In the genomic region with DNA sequence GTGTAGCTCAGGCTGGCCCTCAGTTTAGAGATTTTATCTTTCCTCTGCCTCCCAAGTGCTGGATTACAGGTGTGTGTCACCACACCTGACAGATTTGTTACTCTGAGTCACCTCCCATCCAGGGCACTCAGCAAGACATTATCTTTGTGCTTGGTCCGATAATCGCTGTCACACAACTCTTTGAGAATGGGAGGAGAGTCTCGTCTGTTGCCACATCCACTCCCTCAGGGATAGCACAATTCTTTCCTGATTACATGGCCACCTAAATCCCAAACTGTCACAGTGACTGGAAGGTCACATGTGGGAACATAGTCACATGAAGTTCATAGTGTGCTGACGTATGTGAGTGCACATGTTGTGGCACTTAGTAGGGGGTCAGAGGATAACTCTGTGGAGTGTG, we compare ENCODE assay signal across 23 mouse cellular contexts. TPM values are rescaled to one million over a fixed set of nuclear protein-coding genes. Genes with fewer than 3 reads are reported as not detected.
"Had no signal": no experiment of that assay in that cellular context is flagged by ENCODE, and none has a peak within 500 bp of the region (broad histone marks: within the 10 kb centered on the region; RNA-seq: fewer than 3 reads in every experiment).

No protein-coding gene starts in this region.

- H3K36me3 ChIP-seq: heart, embryonic 10.5 days; heart, embryonic 12.5 days; hindbrain, embryonic 13.5 days; hindbrain, embryonic 15.5 days; kidney, embryonic 15.5 days; limb, embryonic 10.5 days; limb, embryonic 12.5 days; liver, embryonic 13.5 days had no signal

- H3K4me3 ChIP-seq: heart, embryonic 10.5 days; heart, embryonic 12.5 days; hindbrain, embryonic 13.5 days; hindbrain, embryonic 15.5 days; kidney, embryonic 15.5 days; limb, embryonic 10.5 days; limb, embryonic 12.5 days; liver, embryonic 13.5 days had no signal

- H3K27ac ChIP-seq: heart, embryonic 10.5 days; hindbrain, embryonic 13.5 days; hindbrain, embryonic 15.5 days; hindbrain, postnatal 0 days; kidney, embryonic 15.5 days; kidney, postnatal 0 days; limb, embryonic 10.5 days; limb, embryonic 12.5 days; liver, embryonic 13.5 days had no signal

- ATAC-seq: hindbrain, postnatal 0 days had no signal

- H3K9me3 ChIP-seq: heart, embryonic 10.5 days; heart, embryonic 12.5 days; hindbrain, embryonic 13.5 days; hindbrain, embryonic 15.5 days; kidney, embryonic 15.5 days; limb, embryonic 10.5 days; limb, embryonic 12.5 days; liver, embryonic 13.5 days had no signal

- DNase-seq: gastrocnemius, postnatal 14 days; gastrocnemius, postnatal 36 days; heart, adult 18-20 months; heart, postnatal 10 days; kidney, adult 11 months; kidney, adult 2 months; kidney, adult 9 months; kidney, postnatal 14 days; kidney, postnatal 36 days; layer of hippocampus, adult 9-11 months; layer of hippocampus, postnatal 36 days; liver; liver, embryonic 13.5 days had no signal

RNA-seq across cellular contexts. Expression of a gene that starts 3.4 kb away (rescaled TPM):
- total RNA-seq: hindbrain, postnatal 0 days; left cerebral cortex, postnatal 36 days had no signal
